Mouse (Mus musculus) C2C12 (cell line): ENCODE measurements at regions not wholly inside any gene's neighbourhood (a gene's known extent, or its start where the extent isn't known, plus 50 kb on each side); places are given as distances from the start of the nearest gene placed in this dataset.
"Not testable (repeated sequence)": the region's sequence is repeated elsewhere in the genome, so short reads cannot be mapped to it uniquely, and the experiment has no call there.

ENCODE experiments used
- CEBPB ChIP-seq: IDR thresholded peaks from one replicate; pipeline ENCODE4 v1.6.1; 2011; ENCODE audit warnings: low read depth, mild to moderate bottlenecking, control low read depth, moderate library complexity
- CTCF ChIP-seq: IDR thresholded peaks from one replicate; pipeline ENCODE4 v1.5.1; 2011; ENCODE audit not compliant: control insufficient read depth, insufficient read depth, insufficient read length
- FOSL1 ChIP-seq: IDR thresholded peaks from one replicate; pipeline ENCODE4 v1.8.0; 2011; ENCODE audit warnings: mild to moderate bottlenecking, low read length; ENCODE audit not compliant: poor library complexity, insufficient read depth, severe bottlenecking
- MAX ChIP-seq: IDR thresholded peaks from one replicate; pipeline ENCODE4 v1.6.1; 2011; ENCODE audit warnings: mild to moderate bottlenecking, control low read depth
- MYOD1 ChIP-seq: IDR thresholded peaks from one replicate; pipeline ENCODE4 v1.6.1; 2011; ENCODE audit warnings: low read depth; ENCODE audit not compliant: control insufficient read depth, insufficient read length
- MYOG ChIP-seq: IDR thresholded peaks from one replicate; pipeline ENCODE4 v1.6.1; 2011; ENCODE audit not compliant: control insufficient read depth, insufficient read length; ENCODE audit errors: extremely low read depth
- USF1 ChIP-seq: IDR thresholded peaks from one replicate; pipeline ENCODE4 v1.6.1; 2011; ENCODE audit warnings: low read depth, mild to moderate bottlenecking, control low read depth, moderate library complexity

GRCm38 (mm10) chr12:3049546-3049945, 260.2 kb downstream of the Rab10 start:
- TF ChIP-seq CTCF, FOSL1, CEBPB, USF1, MYOD1, MAX, MYOG: not testable (repeated sequence)
